Mouse (Mus musculus): Measurements from ENCODE around the gene Trip4. TPM values are rescaled to one million over a fixed set of nuclear protein-coding genes. Genes with fewer than 3 reads are reported as not detected.

Trip4 gene
- polyA plus RNA-seq, 1 experiment = 12.8 TPM

DNA sequence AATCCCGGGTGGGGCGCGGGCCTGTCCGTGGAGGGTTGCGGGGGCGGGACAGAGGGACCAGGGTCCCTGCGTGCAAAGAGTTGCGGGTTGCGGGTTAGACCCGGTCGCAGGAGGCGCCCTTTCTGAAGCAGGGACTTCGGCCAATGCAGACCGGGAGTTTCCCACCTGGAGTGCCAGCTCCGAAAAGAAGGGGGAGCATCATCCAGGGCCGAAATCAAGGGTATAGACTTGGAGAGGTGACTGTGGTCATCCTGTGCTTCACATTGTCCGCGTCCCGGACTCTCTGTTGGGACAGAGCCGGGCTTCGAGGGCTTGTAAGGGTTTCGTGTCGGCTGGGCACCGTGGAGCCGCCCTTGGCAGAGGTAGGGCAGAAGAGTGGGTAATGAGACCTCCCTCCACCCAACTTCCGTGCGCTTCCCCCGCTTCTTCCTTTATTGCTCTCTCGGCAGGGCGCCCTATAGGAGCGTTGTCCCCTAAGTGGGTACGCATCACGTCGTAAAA, 757 bp upstream of the Trip4 start:
- H3K4me1 ChIP-seq (ENCODE audit: control insufficient read depth, insufficient read depth, low read length) = no peaks in the 10 kb centered on the region
- H3K27ac ChIP-seq (ENCODE audit: control insufficient read depth, insufficient read depth, low read depth, low read length, poor library complexity) = peak overlapping the region; percentile 49
- WGBS = under 1% methylated on average over 34 of the region's 34 CpGs
- no peak for TF ChIP-seq POLR2A (IDR thresholded peaks at IDR 0.05; ENCODE audit: borderline replicate concordance, control insufficient read depth, low read depth, low read length)
- no peak for TF ChIP-seq CTCF (IDR thresholded peaks at IDR 0.05; ENCODE audit: control insufficient read depth, insufficient read depth, low read length)
- H3K4me3 ChIP-seq (replicated peaks; ENCODE audit: control insufficient read depth, low read depth, low read length) = peak overlapping the region; percentile 80

DNA sequence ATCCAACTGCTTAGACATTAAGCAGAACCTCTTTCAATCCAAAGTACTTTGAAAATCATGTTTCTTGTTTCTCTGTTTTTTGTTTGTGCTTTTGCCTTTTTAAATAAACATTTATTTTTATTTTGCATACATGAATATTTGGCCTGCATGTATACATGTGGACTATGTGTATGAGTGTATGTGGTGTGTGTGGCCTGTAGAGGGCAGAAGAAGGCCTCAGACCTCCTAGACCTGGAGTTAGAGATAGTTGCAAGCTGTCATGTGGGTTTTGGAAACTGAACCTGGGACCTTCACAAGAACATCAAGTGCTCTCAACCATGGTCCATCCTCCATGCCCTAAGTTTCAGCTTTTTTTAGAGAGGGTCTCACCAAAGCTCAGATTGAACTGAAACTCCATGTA, 5.2 kb downstream of the Trip4 start:
- Histone ChIP-seq H3K4me1 (ENCODE audit: control insufficient read depth, insufficient read depth, low read length) (no peaks in the 10 kb centered on the region), H3K27ac (ENCODE audit: control insufficient read depth, insufficient read depth, low read depth, low read length, poor library complexity) (no peak overlapping the region), H3K4me3 (replicated peaks; ENCODE audit: control insufficient read depth, low read depth, low read length) (no peak overlapping the region)
- TF ChIP-seq CTCF (IDR thresholded peaks at IDR 0.05; ENCODE audit: control insufficient read depth, insufficient read depth, low read length) (peak; percentile 31; the same call in 1 of the 2 replicates), POLR2A (IDR thresholded peaks at IDR 0.05; ENCODE audit: borderline replicate concordance, control insufficient read depth, low read depth, low read length) (no peak)

DNA sequence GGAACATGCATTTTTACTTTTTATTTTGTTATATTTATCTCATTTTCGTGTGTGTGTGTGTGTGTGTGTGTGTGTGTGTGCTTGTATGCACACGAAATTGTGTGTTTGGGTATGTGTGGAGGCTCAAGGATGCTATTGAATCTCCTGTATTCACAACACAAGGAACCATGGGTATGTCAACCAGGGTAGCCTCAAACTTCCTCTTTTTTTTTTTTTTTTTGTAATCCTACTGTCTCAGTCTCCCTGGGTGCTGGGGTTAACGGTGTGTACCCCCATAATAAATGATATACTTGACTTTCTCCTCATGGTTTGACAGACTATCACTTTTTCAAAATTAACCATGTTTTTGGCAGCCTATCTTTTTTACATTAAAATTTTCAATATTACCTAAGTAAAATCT, 5.7 kb downstream of the Trip4 start:
- Histone ChIP-seq H3K27ac (ENCODE audit: control insufficient read depth, insufficient read depth, low read depth, low read length, poor library complexity) (no peak overlapping the region), H3K4me1 (ENCODE audit: control insufficient read depth, insufficient read depth, low read length) (no peaks in the 10 kb centered on the region), H3K4me3 (replicated peaks; ENCODE audit: control insufficient read depth, low read depth, low read length) (no peak overlapping the region)
- WGBS = 56% methylated on average over 3 of the region's 3 CpGs
- TF ChIP-seq POLR2A (IDR thresholded peaks at IDR 0.05; ENCODE audit: borderline replicate concordance, control insufficient read depth, low read depth, low read length) (no peak), CTCF (IDR thresholded peaks at IDR 0.05; ENCODE audit: control insufficient read depth, insufficient read depth, low read length) (no peak)

GRCm38 (mm10) chr9:65896977-65897376, 11.6 kb downstream of the Trip4 start:
- WGBS = 84% methylated on average over 2 of the region's 2 CpGs
- Histone ChIP-seq H3K4me1 (ENCODE audit: control insufficient read depth, insufficient read depth, low read length) (no peaks in the 10 kb centered on the region; the same call in 1 of the 2 replicates), H3K4me3 (replicated peaks; ENCODE audit: control insufficient read depth, low read depth, low read length) (no peak overlapping the region), H3K27ac (ENCODE audit: control insufficient read depth, insufficient read depth, low read depth, low read length, poor library complexity) (no peak overlapping the region)
- TF ChIP-seq POLR2A (IDR thresholded peaks at IDR 0.05; ENCODE audit: borderline replicate concordance, control insufficient read depth, low read depth, low read length) = no peak
- TF ChIP-seq CTCF (IDR thresholded peaks at IDR 0.05; ENCODE audit: control insufficient read depth, insufficient read depth, low read length) = no peak

DNA sequence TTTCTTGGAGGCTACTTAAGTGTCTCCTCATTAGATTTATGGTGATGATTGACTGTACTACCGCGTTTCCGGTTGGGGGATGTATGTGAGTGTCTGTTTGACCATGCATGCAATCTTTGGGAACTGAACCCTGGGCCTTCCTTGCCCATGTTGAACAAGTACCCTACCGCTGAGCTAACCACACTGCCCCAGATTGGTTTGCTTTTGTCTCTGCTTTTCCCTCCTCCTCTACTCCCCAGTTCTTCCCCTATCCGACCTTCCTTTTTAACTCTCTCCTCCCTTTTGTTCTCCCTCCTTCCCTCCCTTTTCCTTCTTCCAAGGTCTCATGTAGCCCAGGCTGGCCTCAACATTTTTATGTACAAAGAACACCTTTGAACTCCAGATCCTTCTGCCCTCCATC, 17.5 kb downstream of the Trip4 start:
- Histone ChIP-seq H3K4me1 (ENCODE audit: control insufficient read depth, insufficient read depth, low read length) (no peaks in the 10 kb centered on the region; the same call in none of the 2 replicates), H3K27ac (ENCODE audit: control insufficient read depth, insufficient read depth, low read depth, low read length, poor library complexity) (no peak overlapping the region), H3K4me3 (replicated peaks; ENCODE audit: control insufficient read depth, low read depth, low read length) (peak overlapping the region; percentile 90)
- TF ChIP-seq CTCF (IDR thresholded peaks at IDR 0.05; ENCODE audit: control insufficient read depth, insufficient read depth, low read length) = no peak
- TF ChIP-seq POLR2A (IDR thresholded peaks at IDR 0.05; ENCODE audit: borderline replicate concordance, control insufficient read depth, low read depth, low read length) = no peak
- WGBS = under 1% methylated on average over 5 of the region's 5 CpGs

- Histone ChIP-seq H3K4me3 (replicated peaks; ENCODE audit: control insufficient read depth, low read depth, low read length) (peak within 1 kb of the TSS; percentile 90), H3K4me1 (ENCODE audit: control insufficient read depth, insufficient read depth, low read length) (no peaks in the 10 kb centered on the region; the same call in none of the 2 replicates), H3K27ac (ENCODE audit: control insufficient read depth, insufficient read depth, low read depth, low read length, poor library complexity) (peak within 1 kb of the TSS; percentile 20; the same call in 1 of the 2 replicates)
- under 1% methylated on average over 21 of the region's 21 CpGs for WGBS
- TF ChIP-seq POLR2A (IDR thresholded peaks at IDR 0.05; ENCODE audit: borderline replicate concordance, control insufficient read depth, low read depth, low read length) (peak; percentile 38; the same call in 1 of the 2 replicates), CTCF (IDR thresholded peaks at IDR 0.05; ENCODE audit: control insufficient read depth, insufficient read depth, low read length) (no peak)
These were observed 18.4 kb downstream of the Trip4 start, which contains the start of gene Pclaf for GRCm38 (mm10) chr9:65890143-65890628. Pclaf (plus strand) TSS chr9:65890237.

GRCm38 (mm10) chr9:65884564-65885315, 23.9 kb downstream of the Trip4 start:
- peak overlapping the region; percentile 81 for H3K4me3 ChIP-seq (replicated peaks; ENCODE audit: control insufficient read depth, low read depth, low read length)
- WGBS = under 1% methylated on average over 37 of the region's 37 CpGs
- no peak for TF ChIP-seq CTCF (IDR thresholded peaks at IDR 0.05; ENCODE audit: control insufficient read depth, insufficient read depth, low read length)
- peak; percentile 94; the same call in 1 of the 2 replicates for TF ChIP-seq POLR2A (IDR thresholded peaks at IDR 0.05; ENCODE audit: borderline replicate concordance, control insufficient read depth, low read depth, low read length)
- no peaks in the 10 kb centered on the region for H3K4me1 ChIP-seq (ENCODE audit: control insufficient read depth, insufficient read depth, low read length)
- peak overlapping the region; percentile 11; the same call in 1 of the 2 replicates for H3K27ac ChIP-seq (ENCODE audit: control insufficient read depth, insufficient read depth, low read depth, low read length, poor library complexity)

- TF ChIP-seq CTCF (IDR thresholded peaks at IDR 0.05; ENCODE audit: control insufficient read depth, insufficient read depth, low read length) (no peak), POLR2A (IDR thresholded peaks at IDR 0.05; ENCODE audit: borderline replicate concordance, control insufficient read depth, low read depth, low read length) (no peak)
- no peak overlapping the region for H3K4me3 ChIP-seq (replicated peaks; ENCODE audit: control insufficient read depth, low read depth, low read length)
- H3K27ac ChIP-seq (ENCODE audit: control insufficient read depth, insufficient read depth, low read depth, low read length, poor library complexity) = no peak overlapping the region
- WGBS = 72% methylated on average over 1 of the region's 1 CpGs
- H3K4me1 ChIP-seq (ENCODE audit: control insufficient read depth, insufficient read depth, low read length) = no peaks in the 10 kb centered on the region
These were observed 48.9 kb downstream of the Trip4 start for GRCm38 (mm10) chr9:65859656-65860055.
